Mouse (Mus musculus) lung, postnatal 0 days (tissue): ENCODE results near the gene Dnajc21.

Experiments
- CTCF ChIP-seq: IDR thresholded peaks from 2 replicates; pipeline ENCODE4 v1.5.1; 2016; ENCODE audit warnings: antibody characterized with exemption, mild to moderate bottlenecking
- EP300 ChIP-seq: IDR thresholded peaks from 2 replicates; pipeline ENCODE4 v1.6.1; 2016; ENCODE audit warnings: antibody characterized with exemption, mild to moderate bottlenecking, control low read depth

- TF ChIP-seq CTCF (no peak), EP300 (no peak)
These were observed 29.3 kb upstream of the Dnajc21 start for GRCm38 (mm10) chr15:10499593-10499992.
